Mouse (Mus musculus): ENCODE data around the gene Tmem178. TPM values are rescaled to one million over a fixed set of nuclear protein-coding genes. Genes with fewer than 3 reads are reported as not detected.

Gene Tmem178
- polyA plus RNA-seq, 1 experiment from 2014 or later = 40.4 TPM

DNA sequence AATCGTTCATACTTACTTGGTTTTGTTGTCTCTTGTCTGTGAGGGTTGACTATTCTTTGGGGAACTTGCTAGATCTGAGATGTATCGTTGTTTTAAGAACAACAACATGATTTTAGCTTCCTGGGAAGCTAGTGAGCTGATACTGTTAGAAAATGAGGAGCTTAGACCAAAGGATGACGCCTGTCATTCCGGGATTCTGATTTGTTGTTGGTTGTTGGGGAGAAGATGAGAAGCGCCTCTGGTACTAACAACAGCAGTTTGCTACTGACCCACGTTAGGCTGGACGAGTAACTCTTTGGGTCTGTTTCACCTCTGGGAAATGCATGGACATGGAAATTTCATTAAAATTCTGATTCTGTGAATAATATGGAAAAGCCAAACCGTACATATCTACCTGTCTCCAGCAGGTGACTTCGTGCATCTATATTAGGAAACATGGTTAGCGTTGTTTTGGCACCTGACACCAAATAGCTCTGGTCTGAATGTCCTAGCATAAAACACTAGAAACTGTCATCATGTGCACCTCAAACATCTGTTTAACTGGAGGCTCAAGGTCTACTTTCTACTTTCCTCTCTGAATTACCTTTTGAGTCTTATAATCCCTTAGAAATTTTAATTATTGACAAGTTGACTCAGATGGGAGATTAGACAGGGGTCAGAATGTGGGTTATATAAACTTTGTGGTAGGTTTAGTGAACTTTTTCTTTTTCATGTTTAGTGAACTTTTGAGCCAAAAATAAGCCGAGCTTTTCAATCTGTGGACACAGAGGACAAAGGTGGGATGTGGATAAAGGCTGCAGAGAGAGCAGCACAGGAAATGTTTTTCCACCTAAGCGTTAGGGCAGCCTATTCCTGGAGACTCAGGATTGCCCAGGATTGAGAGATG lies 2.9 kb downstream of the Tmem178 start:
- 82% methylated on average over 12 of the region's 12 CpGs for WGBS
- H3K9ac ChIP-seq = peak overlapping the region; percentile 48
- ATAC-seq = no peak

GRCm38 (mm10) chr17:80949382-80949781 lies 5.0 kb downstream of the Tmem178 start:
- Histone ChIP-seq H3K4me2 (no peak overlapping the region), H3K36me3 (ENCODE audit: poor library complexity, severe bottlenecking) (peaks cover 6% of the 10 kb centered on the region), H3K27ac (no peak overlapping the region), H3K9me3 (replicated peaks) (no peaks in the 10 kb centered on the region), H3K9ac (no peak overlapping the region), H3K4me1 (peaks cover 67% of the 10 kb centered on the region), H3K4me3 (no peak overlapping the region), H3K27me3 (no peaks in the 10 kb centered on the region)
- 74% methylated on average over 7 of the region's 7 CpGs for WGBS
- ATAC-seq = no peak

More for the DNA sequence above, 2.9 kb downstream of the Tmem178 start:
- Histone ChIP-seq H3K4me3 (peak overlapping the region; percentile 40), H3K4me1 (peaks cover 51% of the 10 kb centered on the region), H3K36me3 (ENCODE audit: poor library complexity, severe bottlenecking) (peaks cover 6% of the 10 kb centered on the region), H3K27me3 (no peaks in the 10 kb centered on the region), H3K9me3 (replicated peaks) (no peaks in the 10 kb centered on the region), H3K4me2 (peak overlapping the region; percentile 63), H3K27ac (peak overlapping the region; percentile 37; the same call in 1 of the 2 replicates)

GRCm38 (mm10) chr17:80949895-80950294 lies 5.5 kb downstream of the Tmem178 start:
- Histone ChIP-seq H3K36me3 (ENCODE audit: poor library complexity, severe bottlenecking) (peaks cover 6% of the 10 kb centered on the region), H3K4me1 (peaks cover 67% of the 10 kb centered on the region), H3K4me3 (no peak overlapping the region), H3K27me3 (no peaks in the 10 kb centered on the region), H3K9ac (no peak overlapping the region), H3K27ac (no peak overlapping the region), H3K9me3 (replicated peaks) (no peaks in the 10 kb centered on the region), H3K4me2 (no peak overlapping the region)
- 92% methylated on average over 10 of the region's 10 CpGs for WGBS
- ATAC-seq = no peak

DNA sequence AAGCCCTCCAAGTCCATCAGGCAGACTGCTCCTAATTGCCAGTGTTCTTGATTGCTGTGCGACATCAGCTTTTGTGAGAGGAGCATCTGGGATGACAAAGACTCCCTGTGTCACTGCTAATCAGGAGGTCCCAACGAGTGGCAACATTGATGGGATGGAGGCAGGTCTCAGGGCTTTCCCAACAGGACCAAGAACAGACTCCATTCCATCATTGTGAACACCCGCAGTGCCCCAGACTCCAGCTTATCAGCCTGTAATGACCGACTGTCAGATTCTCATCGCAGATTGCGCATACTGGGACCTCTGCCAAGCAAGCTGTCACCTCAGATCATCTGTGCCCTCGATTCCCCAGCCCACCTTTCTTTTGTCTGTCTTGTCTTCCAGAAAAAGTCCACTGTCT lies 7.9 kb downstream of the Tmem178 start:
- WGBS = 35% methylated on average over 7 of the region's 7 CpGs
- Histone ChIP-seq H3K9me3 (replicated peaks) (no peaks in the 10 kb centered on the region), H3K4me1 (peaks cover 63% of the 10 kb centered on the region), H3K27ac (peak overlapping the region; percentile 63), H3K9ac (no peak overlapping the region), H3K27me3 (no peaks in the 10 kb centered on the region), H3K4me3 (no peak overlapping the region), H3K4me2 (no peak overlapping the region), H3K36me3 (ENCODE audit: poor library complexity, severe bottlenecking) (peaks cover 6% of the 10 kb centered on the region)
- peak; percentile 55 for ATAC-seq

DNA sequence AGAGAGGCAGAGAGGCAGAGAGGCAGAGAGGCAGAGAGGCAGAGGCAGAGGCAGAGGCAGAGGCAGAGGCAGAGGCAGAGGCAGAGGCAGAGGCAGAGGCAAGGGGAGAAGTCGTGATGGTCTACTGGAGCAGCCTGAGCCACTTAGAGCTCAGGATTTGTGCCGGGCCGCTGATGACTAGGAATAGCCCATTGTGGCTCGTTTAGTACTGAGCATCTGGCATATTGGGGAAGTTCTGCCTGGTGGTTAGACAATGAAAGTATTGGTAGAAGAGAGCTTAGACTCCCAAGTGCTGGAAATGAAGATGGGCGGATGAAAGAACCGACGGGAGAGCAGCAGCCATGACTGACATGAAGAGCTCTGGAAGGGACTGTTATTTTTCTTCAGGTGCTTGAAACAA lies 11.0 kb downstream of the Tmem178 start:
- Histone ChIP-seq H3K27ac (peak overlapping the region; percentile 52), H3K4me2 (no peak overlapping the region), H3K4me3 (no peak overlapping the region), H3K27me3 (no peaks in the 10 kb centered on the region), H3K9ac (no peak overlapping the region), H3K36me3 (ENCODE audit: poor library complexity, severe bottlenecking) (no peaks in the 10 kb centered on the region), H3K4me1 (peaks cover 48% of the 10 kb centered on the region), H3K9me3 (replicated peaks) (peaks cover 7% of the 10 kb centered on the region; the same call in 1 of the 2 replicates)
- ATAC-seq = no peak
- whole genome bisulfite sequencing = 41% methylated on average over 7 of the region's 7 CpGs

DNA sequence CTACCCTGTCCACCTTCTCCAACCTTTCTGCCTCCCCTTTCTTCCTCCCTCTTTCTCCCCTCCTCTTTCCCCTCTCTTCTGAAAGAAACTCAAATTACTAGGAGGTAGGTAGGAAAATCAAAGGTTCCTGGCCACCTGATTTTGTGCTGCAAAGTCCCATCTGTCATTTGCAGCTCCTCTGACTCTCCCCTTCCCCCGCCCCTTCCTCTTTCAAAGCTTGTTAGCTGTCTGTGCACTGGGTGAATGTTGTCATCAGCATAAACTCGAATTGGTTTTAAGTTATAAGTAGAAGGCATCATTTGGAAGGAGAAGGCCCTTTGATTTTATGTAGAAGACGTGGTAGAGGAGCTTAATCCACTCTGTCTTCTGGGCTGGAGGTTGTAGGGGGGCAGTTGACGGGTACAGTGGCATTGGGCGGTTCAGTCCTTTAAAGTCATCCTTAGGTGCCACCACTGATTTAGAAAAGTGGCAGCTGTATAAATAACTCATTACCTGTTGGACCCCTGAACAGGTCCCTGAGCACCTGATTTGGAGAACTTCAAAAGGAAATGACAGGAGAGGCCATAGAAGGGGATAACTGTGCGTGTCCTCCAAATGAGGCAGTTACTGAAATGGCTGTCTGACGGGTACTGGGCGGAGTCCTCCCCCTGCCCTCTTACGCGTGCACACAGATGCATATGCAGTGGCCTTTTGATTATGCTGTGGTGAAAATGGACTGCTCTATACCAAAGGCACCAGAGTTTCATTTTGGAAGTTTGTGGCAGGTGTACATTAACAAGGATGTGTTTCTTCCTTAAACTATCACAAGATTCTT lies 11.8 kb downstream of the Tmem178 start:
- H3K27ac ChIP-seq = peak overlapping the region; percentile 52
- peaks cover 41% of the 10 kb centered on the region for H3K4me1 ChIP-seq
- ATAC-seq = no peak
- H3K4me2 ChIP-seq = no peak overlapping the region
- no peaks in the 10 kb centered on the region for H3K36me3 ChIP-seq (ENCODE audit: poor library complexity, severe bottlenecking)
- H3K9ac ChIP-seq = no peak overlapping the region
- 74% methylated on average over 10 of the region's 10 CpGs for WGBS
- no peaks in the 10 kb centered on the region for H3K27me3 ChIP-seq
- peaks cover 7% of the 10 kb centered on the region; the same call in 1 of the 2 replicates for H3K9me3 ChIP-seq (replicated peaks)
- H3K4me3 ChIP-seq = no peak overlapping the region

DNA sequence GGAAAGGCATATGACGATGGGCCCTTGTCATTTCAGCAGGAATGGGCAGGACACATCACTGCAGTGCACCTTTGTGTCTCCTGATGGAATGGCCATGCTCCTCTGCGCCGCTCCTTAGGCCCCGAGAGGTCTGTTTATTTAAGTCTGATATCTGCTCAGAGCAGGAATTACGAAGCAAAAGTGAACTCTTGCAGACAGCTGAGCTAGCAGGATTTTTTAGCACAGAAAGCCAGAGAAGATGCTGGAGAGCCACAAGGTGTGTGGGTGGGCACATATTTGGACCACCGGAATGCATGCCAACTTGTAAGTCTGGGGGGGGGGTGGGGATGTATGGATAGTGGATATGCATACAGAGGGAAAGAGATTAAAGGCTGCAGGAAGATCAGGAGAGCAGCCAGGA lies 13.9 kb downstream of the Tmem178 start:
- peaks cover 21% of the 10 kb centered on the region for H3K4me1 ChIP-seq
- no peak overlapping the region for H3K27ac ChIP-seq
- no peaks in the 10 kb centered on the region for H3K27me3 ChIP-seq
- no peak for ATAC-seq
- H3K9ac ChIP-seq = no peak overlapping the region
- H3K9me3 ChIP-seq (replicated peaks) = peaks cover 7% of the 10 kb centered on the region; the same call in 1 of the 2 replicates
- no peak overlapping the region for H3K4me2 ChIP-seq
- no peaks in the 10 kb centered on the region for H3K36me3 ChIP-seq (ENCODE audit: poor library complexity, severe bottlenecking)
- H3K4me3 ChIP-seq = no peak overlapping the region
- 93% methylated on average over 6 of the region's 6 CpGs for WGBS

- Histone ChIP-seq H3K9me3 (replicated peaks) (peaks cover 7% of the 10 kb centered on the region; the same call in 1 of the 2 replicates), H3K4me1 (peaks cover 18% of the 10 kb centered on the region), H3K9ac (no peak overlapping the region), H3K27ac (no peak overlapping the region), H3K36me3 (ENCODE audit: poor library complexity, severe bottlenecking) (no peaks in the 10 kb centered on the region), H3K4me3 (no peak overlapping the region), H3K4me2 (no peak overlapping the region), H3K27me3 (no peaks in the 10 kb centered on the region)
- ATAC-seq = no peak
- WGBS = 82% methylated on average over 2 of the region's 2 CpGs
These were observed 15.4 kb downstream of the Tmem178 start for GRCm38 (mm10) chr17:80959840-80960239.

- Histone ChIP-seq H3K4me3 (no peak overlapping the region), H3K36me3 (ENCODE audit: poor library complexity, severe bottlenecking) (no peaks in the 10 kb centered on the region), H3K9me3 (replicated peaks) (no peaks in the 10 kb centered on the region), H3K4me1 (peaks cover 46% of the 10 kb centered on the region), H3K27ac (no peak overlapping the region), H3K9ac (no peak overlapping the region), H3K27me3 (no peaks in the 10 kb centered on the region), H3K4me2 (no peak overlapping the region)
- WGBS = 71% methylated on average over 7 of the region's 7 CpGs
- no peak for ATAC-seq
These were observed 23.0 kb downstream of the Tmem178 start for GRCm38 (mm10) chr17:80967475-80967874.

DNA sequence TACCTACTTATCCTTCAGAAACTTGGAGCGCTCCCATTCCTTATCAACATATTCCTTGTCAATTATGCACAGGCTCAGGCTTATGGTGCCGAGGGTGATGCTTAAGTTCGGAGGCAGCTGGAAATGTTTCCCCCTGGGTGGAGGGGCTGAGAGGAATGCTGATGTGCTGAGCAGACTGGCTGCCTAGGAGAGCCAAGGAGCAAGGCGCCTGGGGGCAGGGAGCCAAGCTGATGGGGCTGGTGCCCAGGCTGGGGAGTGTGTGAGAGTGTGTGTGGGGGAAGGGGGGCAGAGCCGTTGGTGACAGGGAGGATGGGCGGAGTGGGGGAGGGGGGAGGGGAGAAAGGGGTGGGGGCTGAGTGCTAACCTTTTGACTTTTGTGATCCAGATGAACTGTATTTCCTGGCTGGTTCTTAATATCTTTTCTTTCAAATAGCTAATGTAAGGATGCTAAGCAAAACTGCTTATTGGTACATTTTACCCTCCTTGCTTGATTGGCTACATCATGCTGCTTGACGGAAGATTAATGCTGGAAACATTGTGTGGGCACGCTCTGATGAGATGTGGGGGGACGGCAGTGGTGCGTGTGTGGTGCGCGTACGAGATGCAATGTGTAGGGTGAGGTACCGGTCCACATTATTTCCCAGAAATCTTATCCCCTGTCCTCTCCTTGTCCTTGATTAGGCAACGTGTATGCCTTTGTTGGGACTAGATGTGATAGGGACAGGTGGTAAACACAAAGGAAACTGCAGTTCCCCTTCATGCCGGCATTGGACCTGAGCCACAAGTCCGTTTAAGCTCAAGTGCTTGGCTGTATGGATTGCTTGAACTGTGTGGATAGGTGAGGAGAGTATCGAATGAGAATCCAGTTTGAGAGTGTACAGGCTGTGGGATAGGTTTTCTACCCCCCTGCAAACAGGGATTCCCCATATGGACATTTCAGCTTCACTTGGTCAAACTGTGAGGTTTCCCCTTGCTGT lies 25.5 kb downstream of the Tmem178 start:
- Histone ChIP-seq H3K27ac (peak overlapping the region; percentile 81), H3K9ac (peak overlapping the region; percentile 26), H3K27me3 (no peaks in the 10 kb centered on the region), H3K36me3 (ENCODE audit: poor library complexity, severe bottlenecking) (no peaks in the 10 kb centered on the region), H3K9me3 (replicated peaks) (no peaks in the 10 kb centered on the region), H3K4me2 (peak overlapping the region; percentile 42), H3K4me1 (peaks cover 50% of the 10 kb centered on the region), H3K4me3 (no peak overlapping the region; the same call in 1 of the 2 replicates)
- peak; percentile 97 for ATAC-seq
- WGBS = 39% methylated on average over 18 of the region's 18 CpGs

GRCm38 (mm10) chr17:80970716-80971115 lies 26.3 kb downstream of the Tmem178 start:
- peak overlapping the region; percentile 81 for H3K27ac ChIP-seq
- H3K27me3 ChIP-seq = no peaks in the 10 kb centered on the region
- no peak overlapping the region for H3K4me3 ChIP-seq
- H3K9ac ChIP-seq = no peak overlapping the region
- H3K36me3 ChIP-seq (ENCODE audit: poor library complexity, severe bottlenecking) = no peaks in the 10 kb centered on the region
- no peak for ATAC-seq
- peaks cover 50% of the 10 kb centered on the region for H3K4me1 ChIP-seq
- WGBS = 72% methylated on average over 10 of the region's 10 CpGs
- H3K9me3 ChIP-seq (replicated peaks) = no peaks in the 10 kb centered on the region
- H3K4me2 ChIP-seq = peak overlapping the region; percentile 42; the same call in 1 of the 2 replicates
